Mouse (Mus musculus): ENCODE results near the gene Plekha3. TPM values are rescaled to one million over a fixed set of nuclear protein-coding genes. Genes with fewer than 3 reads are reported as not detected.

Gene Plekha3
- polyA plus RNA-seq, 1 experiment = 9.2 TPM

DNA sequence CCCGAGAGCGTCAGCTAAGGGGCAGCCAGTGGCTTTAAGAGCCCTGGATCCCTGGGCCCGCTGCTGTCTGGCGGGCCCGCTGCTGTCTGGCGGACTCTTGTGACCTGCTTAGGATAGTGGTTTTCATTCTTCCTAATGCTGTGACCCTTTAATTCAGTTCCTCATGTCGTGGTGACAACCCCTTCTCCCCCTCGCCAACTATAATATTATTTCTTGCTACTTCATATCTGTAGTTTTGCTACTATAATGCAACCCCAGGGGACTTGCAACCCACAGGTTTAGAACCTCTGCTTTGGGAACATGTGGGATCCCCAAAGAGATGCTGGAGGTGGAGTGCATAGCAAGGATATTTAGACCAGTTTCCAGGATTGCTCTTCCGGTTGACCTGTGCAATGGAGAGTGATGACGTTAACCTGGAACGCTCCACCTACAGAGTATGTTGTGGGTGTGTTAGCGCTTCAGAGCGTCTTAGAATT lies 26.4 kb upstream of the Plekha3 start:
- no peaks in the 10 kb centered on the region for H3K36me3 ChIP-seq (ENCODE audit: control insufficient read depth, insufficient read depth, low read length)
- TF ChIP-seq CTCF (IDR thresholded peaks at IDR 0.05; ENCODE audit: extremely low read depth, insufficient read length, insufficient replicate concordance, low read depth, low read length) (no peak), POLR2A (IDR thresholded peaks at IDR 0.05; ENCODE audit: low read depth, low read length) (no peak)
- peak overlapping the region; percentile 92 for H3K4me3 ChIP-seq (ENCODE audit: low read depth, low read length)
- H3K27me3 ChIP-seq (ENCODE audit: control insufficient read depth, insufficient read depth, low read length) = no peaks in the 10 kb centered on the region
- no peaks in the 10 kb centered on the region for H3K4me1 ChIP-seq (ENCODE audit: control insufficient read depth, insufficient read depth, insufficient read length, low read length)
- H3K27ac ChIP-seq (ENCODE audit: insufficient read depth, low read depth, low read length) = peak overlapping the region; percentile 68
- 18% methylated on average over 13 of the region's 13 CpGs for WGBS

DNA sequence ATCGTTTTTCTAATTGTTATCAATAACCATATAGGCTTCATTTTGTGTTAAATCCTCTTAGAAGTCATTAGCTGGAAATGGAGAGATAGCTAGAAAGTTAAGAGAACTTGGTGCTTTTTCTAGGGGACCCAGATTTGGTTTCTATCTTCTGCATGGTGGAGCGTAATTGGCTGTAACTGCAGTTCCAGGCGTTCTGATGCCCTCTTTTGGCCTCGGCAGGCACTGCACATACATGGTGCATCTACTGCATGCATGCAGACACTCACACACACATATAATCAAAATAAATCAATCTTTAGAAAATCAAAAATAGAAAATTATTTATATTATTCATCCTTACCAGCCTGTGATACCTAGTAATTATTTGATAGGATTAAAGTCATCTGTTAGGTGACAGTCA lies 22.0 kb upstream of the Plekha3 start:
- TF ChIP-seq POLR2A (IDR thresholded peaks at IDR 0.05; ENCODE audit: low read depth, low read length) (no peak), CTCF (IDR thresholded peaks at IDR 0.05; ENCODE audit: extremely low read depth, insufficient read length, insufficient replicate concordance, low read depth, low read length) (no peak)
- Histone ChIP-seq H3K27ac (ENCODE audit: insufficient read depth, low read depth, low read length) (no peak overlapping the region), H3K4me3 (ENCODE audit: low read depth, low read length) (no peak overlapping the region), H3K27me3 (ENCODE audit: control insufficient read depth, insufficient read depth, low read length) (no peaks in the 10 kb centered on the region), H3K36me3 (ENCODE audit: control insufficient read depth, insufficient read depth, low read length) (no peaks in the 10 kb centered on the region), H3K4me1 (ENCODE audit: control insufficient read depth, insufficient read depth, insufficient read length, low read length) (no peaks in the 10 kb centered on the region)
- WGBS = 95% methylated on average over 4 of the region's 4 CpGs

DNA sequence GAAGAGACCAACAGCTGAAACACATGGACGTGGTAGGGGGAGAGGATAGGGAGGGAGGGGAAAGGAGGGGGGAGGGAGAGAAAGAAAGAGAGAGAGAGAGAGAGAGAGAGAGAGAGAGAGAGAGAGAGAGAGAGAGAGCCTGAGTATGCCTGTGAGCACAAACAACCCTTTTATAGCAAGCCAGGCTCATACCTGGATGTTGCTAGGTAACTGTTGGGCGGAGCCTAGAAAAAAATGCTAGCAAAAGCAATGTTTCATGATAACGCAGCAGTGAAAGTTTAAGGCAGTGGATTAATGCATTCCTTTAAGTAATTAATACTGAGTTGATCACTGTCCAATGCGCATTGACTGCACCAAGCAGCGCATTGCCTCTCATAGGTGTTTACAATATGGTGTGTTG lies 20.4 kb upstream of the Plekha3 start:
- Histone ChIP-seq H3K4me1 (ENCODE audit: control insufficient read depth, insufficient read depth, insufficient read length, low read length) (no peaks in the 10 kb centered on the region), H3K36me3 (ENCODE audit: control insufficient read depth, insufficient read depth, low read length) (no peaks in the 10 kb centered on the region), H3K27ac (ENCODE audit: insufficient read depth, low read depth, low read length) (no peak overlapping the region), H3K4me3 (ENCODE audit: low read depth, low read length) (no peak overlapping the region), H3K27me3 (ENCODE audit: control insufficient read depth, insufficient read depth, low read length) (no peaks in the 10 kb centered on the region)
- WGBS = 20% methylated on average over 5 of the region's 5 CpGs
- TF ChIP-seq CTCF (IDR thresholded peaks at IDR 0.05; ENCODE audit: extremely low read depth, insufficient read length, insufficient replicate concordance, low read depth, low read length) (no peak), POLR2A (IDR thresholded peaks at IDR 0.05; ENCODE audit: low read depth, low read length) (no peak)

DNA sequence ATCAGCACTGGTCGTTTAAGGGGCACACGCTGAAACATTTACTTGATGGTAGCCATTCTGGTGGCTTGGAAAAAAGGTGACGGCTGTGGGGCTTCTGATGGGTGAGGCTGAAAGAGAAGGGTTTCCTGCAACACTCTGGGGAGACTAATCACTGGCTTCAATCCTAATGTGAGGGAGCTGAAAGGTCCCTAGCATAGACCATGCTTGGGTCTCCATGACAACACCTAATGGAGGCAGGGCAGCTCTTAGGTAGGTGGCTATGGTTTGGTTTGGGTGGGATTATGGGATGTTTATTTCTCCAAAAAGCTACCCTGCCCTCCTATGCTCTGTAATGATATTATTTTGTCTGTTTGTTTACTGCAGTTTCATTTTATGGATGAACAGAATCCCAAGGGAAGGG lies 19.6 kb upstream of the Plekha3 start:
- H3K4me1 ChIP-seq (ENCODE audit: control insufficient read depth, insufficient read depth, insufficient read length, low read length) = no peaks in the 10 kb centered on the region
- no peak for TF ChIP-seq POLR2A (IDR thresholded peaks at IDR 0.05; ENCODE audit: low read depth, low read length)
- no peak for TF ChIP-seq CTCF (IDR thresholded peaks at IDR 0.05; ENCODE audit: extremely low read depth, insufficient read length, insufficient replicate concordance, low read depth, low read length)
- H3K4me3 ChIP-seq (ENCODE audit: low read depth, low read length) = no peak overlapping the region
- no peaks in the 10 kb centered on the region for H3K36me3 ChIP-seq (ENCODE audit: control insufficient read depth, insufficient read depth, low read length)
- H3K27ac ChIP-seq (ENCODE audit: insufficient read depth, low read depth, low read length) = no peak overlapping the region
- no peaks in the 10 kb centered on the region for H3K27me3 ChIP-seq (ENCODE audit: control insufficient read depth, insufficient read depth, low read length)
- 79% methylated on average over 3 of the region's 3 CpGs for WGBS

DNA sequence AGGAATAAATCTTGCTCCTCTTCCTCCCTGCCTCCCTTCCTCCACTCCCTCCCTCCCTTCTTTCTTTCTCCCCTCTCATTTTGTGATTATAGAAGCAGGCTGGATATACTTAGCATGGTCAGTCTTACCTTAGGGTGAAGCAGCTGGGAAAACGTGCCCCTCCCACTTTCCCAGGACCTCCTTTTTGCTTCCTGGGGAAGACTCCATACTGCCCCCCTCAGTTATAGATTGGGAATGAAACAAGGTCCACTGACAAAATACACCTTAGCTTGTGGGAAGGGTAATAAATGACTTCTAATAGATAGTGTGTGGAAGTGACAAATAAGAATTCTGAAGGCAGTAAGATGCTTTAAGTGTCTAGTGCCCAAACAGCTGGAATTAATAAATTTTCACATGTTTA lies 19.1 kb upstream of the Plekha3 start:
- WGBS = 7% methylated on average over 1 of the region's 1 CpGs
- H3K27ac ChIP-seq (ENCODE audit: insufficient read depth, low read depth, low read length) = no peak overlapping the region
- no peak overlapping the region for H3K4me3 ChIP-seq (ENCODE audit: low read depth, low read length)
- no peaks in the 10 kb centered on the region for H3K36me3 ChIP-seq (ENCODE audit: control insufficient read depth, insufficient read depth, low read length)
- no peaks in the 10 kb centered on the region for H3K27me3 ChIP-seq (ENCODE audit: control insufficient read depth, insufficient read depth, low read length)
- H3K4me1 ChIP-seq (ENCODE audit: control insufficient read depth, insufficient read depth, insufficient read length, low read length) = no peaks in the 10 kb centered on the region
- TF ChIP-seq CTCF (IDR thresholded peaks at IDR 0.05; ENCODE audit: extremely low read depth, insufficient read length, insufficient replicate concordance, low read depth, low read length) (peak; percentile 29; the same call in 1 of the 2 replicates), POLR2A (IDR thresholded peaks at IDR 0.05; ENCODE audit: low read depth, low read length) (no peak)

DNA sequence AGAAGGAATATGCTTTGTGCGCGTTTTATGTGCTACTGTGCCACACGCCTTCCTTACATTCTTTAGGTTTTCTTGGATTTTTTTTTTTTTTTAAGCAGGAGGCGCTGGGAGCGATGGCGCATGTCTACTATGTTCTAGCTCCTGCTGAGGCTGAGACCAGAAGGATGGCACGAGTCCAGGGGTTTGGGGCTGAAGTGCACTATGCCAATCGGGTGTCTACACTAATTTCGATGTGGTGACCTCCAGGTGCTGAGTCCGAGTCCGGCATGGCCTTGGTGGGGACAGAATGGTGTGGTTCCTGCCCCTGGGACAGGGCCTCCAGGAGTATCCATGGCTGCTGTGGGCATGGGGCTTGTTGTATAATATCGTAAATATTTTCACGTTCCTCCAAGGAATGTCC lies 16.5 kb upstream of the Plekha3 start:
- Histone ChIP-seq H3K4me1 (ENCODE audit: control insufficient read depth, insufficient read depth, insufficient read length, low read length) (no peaks in the 10 kb centered on the region), H3K36me3 (ENCODE audit: control insufficient read depth, insufficient read depth, low read length) (0 out of 2 replicates have a peak, but pooled peaks cover 3% of the 10 kb centered on the region), H3K4me3 (ENCODE audit: low read depth, low read length) (no peak overlapping the region), H3K27me3 (ENCODE audit: control insufficient read depth, insufficient read depth, low read length) (no peaks in the 10 kb centered on the region), H3K27ac (ENCODE audit: insufficient read depth, low read depth, low read length) (no peak overlapping the region)
- 69% methylated on average over 13 of the region's 13 CpGs for WGBS
- TF ChIP-seq POLR2A (IDR thresholded peaks at IDR 0.05; ENCODE audit: low read depth, low read length) (no peak), CTCF (IDR thresholded peaks at IDR 0.05; ENCODE audit: extremely low read depth, insufficient read length, insufficient replicate concordance, low read depth, low read length) (no peak)

DNA sequence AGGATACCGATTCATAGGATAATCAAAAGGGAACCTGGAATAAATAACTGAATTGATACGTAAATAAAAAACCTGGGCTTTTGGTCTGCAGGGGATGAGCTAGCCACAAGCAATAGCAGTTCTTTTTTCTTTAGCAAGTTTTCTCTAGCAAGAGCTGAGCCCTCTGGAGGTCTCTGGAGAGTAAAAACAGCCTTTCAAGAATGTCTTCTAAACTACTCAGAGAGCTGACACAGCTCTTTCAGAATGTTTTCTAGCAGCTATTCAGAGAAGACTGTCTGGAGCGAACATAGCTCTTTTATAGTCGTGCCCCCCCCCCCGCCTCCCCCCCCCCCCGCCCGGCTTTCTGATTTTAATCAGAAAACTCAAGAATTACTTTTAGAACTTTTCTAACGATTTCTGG lies 15.7 kb upstream of the Plekha3 start:
- H3K27me3 ChIP-seq (ENCODE audit: control insufficient read depth, insufficient read depth, low read length) = no peaks in the 10 kb centered on the region
- H3K27ac ChIP-seq (ENCODE audit: insufficient read depth, low read depth, low read length) = no peak overlapping the region
- no peak overlapping the region for H3K4me3 ChIP-seq (ENCODE audit: low read depth, low read length)
- TF ChIP-seq POLR2A (IDR thresholded peaks at IDR 0.05; ENCODE audit: low read depth, low read length) (no peak), CTCF (IDR thresholded peaks at IDR 0.05; ENCODE audit: extremely low read depth, insufficient read length, insufficient replicate concordance, low read depth, low read length) (no peak)
- 61% methylated on average over 8 of the region's 8 CpGs for WGBS
- H3K36me3 ChIP-seq (ENCODE audit: control insufficient read depth, insufficient read depth, low read length) = 0 out of 2 replicates have a peak, but pooled peaks cover 5% of the 10 kb centered on the region
- H3K4me1 ChIP-seq (ENCODE audit: control insufficient read depth, insufficient read depth, insufficient read length, low read length) = no peaks in the 10 kb centered on the region

Measured in small intestine, adult 2 months (tissue).